ENCODE assay signal across 8 mouse cellular contexts in the genomic region with DNA sequence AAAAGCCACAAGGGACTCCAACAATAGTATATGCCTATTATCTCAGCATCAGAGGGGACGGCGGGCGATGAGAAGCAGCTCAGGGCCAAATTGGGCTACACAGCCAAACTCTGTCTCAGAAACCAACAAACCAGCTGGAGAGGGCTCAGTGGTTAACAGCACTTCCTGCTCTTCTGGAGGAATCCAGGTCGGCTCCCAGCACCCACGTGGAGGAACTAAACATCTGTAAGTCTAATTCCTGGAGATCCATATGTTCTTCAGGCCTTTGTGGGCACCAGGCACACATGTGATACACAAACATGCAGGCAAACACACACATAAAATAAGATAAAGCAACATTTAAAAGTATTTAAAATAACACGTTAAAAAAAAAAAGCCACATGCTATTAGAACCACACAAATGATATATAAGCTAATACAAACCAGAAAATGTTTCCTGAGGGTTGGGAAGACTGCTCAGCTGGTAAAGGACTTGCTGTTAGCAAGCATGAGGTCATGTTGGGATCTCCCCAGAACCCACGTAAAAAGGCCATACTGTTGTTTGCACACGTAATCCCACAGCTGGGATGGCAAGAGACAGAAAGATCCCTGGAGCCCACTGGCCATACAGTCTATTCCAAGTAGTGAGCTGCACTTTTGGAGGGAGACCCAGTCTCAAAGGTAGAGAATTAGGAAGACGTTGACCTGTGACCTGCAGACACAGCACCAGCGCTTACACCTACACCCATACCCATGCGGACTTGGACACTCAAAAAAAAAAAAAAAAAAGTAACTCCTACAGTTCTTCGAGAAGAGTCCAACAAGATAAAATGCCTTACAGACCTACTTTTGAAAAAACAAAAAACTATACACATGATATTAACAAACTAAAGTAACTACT. TPM values are rescaled to one million over a fixed set of nuclear protein-coding genes. Genes with fewer than 3 reads are reported as not detected.
A peak's percentile ranks its signal among the peaks of the same experiment; 100 is the strongest.
DNase-seq lines count a peak whose midpoint lies in the region; ATAC-seq and TF ChIP-seq lines count a peak whose summit lies in the region.

No protein-coding gene starts in this region.

- TF ChIP-seq POLR2A in spleen, adult 2 months (IDR thresholded peaks at IDR 0.05; ENCODE audit: low read depth, low read length), result no peak

- no peak for ATAC-seq in embryonic facial prominence, embryonic 15.5 days (ENCODE audit: insufficient number of reproducible peaks, low FRiP score, low TSS enrichment, low read depth)
- no peak for ATAC-seq in limb, embryonic 13.5 days (ENCODE audit: low FRiP score, low read depth)
- no peak for ATAC-seq in stomach, embryonic 14.5 days (ENCODE audit: insufficient number of reproducible peaks, insufficient read depth, low FRiP score, low read depth)

- peaks cover 17% of the 10 kb centered on the region for H3K36me3 ChIP-seq in spleen, adult 2 months (ENCODE audit: control insufficient read depth, insufficient read depth, low read length)
- peaks cover 43% of the 10 kb centered on the region for H3K36me3 ChIP-seq in embryonic facial prominence, embryonic 15.5 days
- peaks cover 40% of the 10 kb centered on the region for H3K36me3 ChIP-seq in limb, embryonic 13.5 days
- H3K36me3 ChIP-seq in stomach, embryonic 14.5 days (ENCODE audit: control insufficient read depth, insufficient read depth, low read length), result peaks cover 30% of the 10 kb centered on the region

- TF ChIP-seq CTCF in spleen, adult 2 months (IDR thresholded peaks at IDR 0.05; ENCODE audit: extremely low read depth, insufficient read depth, insufficient read length, insufficient replicate concordance), result no peak

- peaks cover 3% of the 10 kb centered on the region; the same call in 1 of the 2 replicates for H3K4me1 ChIP-seq in spleen, adult 2 months (ENCODE audit: control insufficient read depth, insufficient read depth, insufficient read length)
- peaks cover 26% of the 10 kb centered on the region for H3K4me1 ChIP-seq in embryonic facial prominence, embryonic 15.5 days
- H3K4me1 ChIP-seq in limb, embryonic 13.5 days, result peaks cover 23% of the 10 kb centered on the region
- peaks cover 13% of the 10 kb centered on the region for H3K4me1 ChIP-seq in stomach, embryonic 14.5 days (ENCODE audit: control insufficient read depth, insufficient read depth, low read length)

- 23% methylated on average over 12 of the region's 12 CpGs for WGBS in spleen, adult 2 months
- WGBS in embryonic facial prominence, embryonic 15.5 days, result 33% methylated on average over 12 of the region's 12 CpGs
- 46% methylated on average over 12 of the region's 12 CpGs for WGBS in limb, embryonic 13.5 days
- 52% methylated on average over 12 of the region's 12 CpGs for WGBS in stomach, embryonic 14.5 days

- peak overlapping the region; percentile 60 for H3K4me2 ChIP-seq in embryonic facial prominence, embryonic 15.5 days (replicated peaks)
- H3K4me2 ChIP-seq in limb, embryonic 13.5 days (replicated peaks), result peak overlapping the region; percentile 89
- peak overlapping the region; percentile 58 for H3K4me2 ChIP-seq in stomach, embryonic 14.5 days (replicated peaks; ENCODE audit: low read depth, low read length)

- H3K9ac ChIP-seq in embryonic facial prominence, embryonic 15.5 days, result peak overlapping the region; percentile 95
- peak overlapping the region; percentile 97 for H3K9ac ChIP-seq in limb, embryonic 13.5 days
- H3K9ac ChIP-seq in stomach, embryonic 14.5 days (replicated peaks; ENCODE audit: low read depth, low read length), result peak overlapping the region; percentile 96

- no peak overlapping the region for H3K27ac ChIP-seq in spleen, adult 2 months (ENCODE audit: insufficient read depth, low read length)
- H3K27ac ChIP-seq in embryonic facial prominence, embryonic 15.5 days (replicated peaks), result no peak overlapping the region
- no peak overlapping the region for H3K27ac ChIP-seq in limb, embryonic 13.5 days
- H3K27ac ChIP-seq in stomach, embryonic 14.5 days (ENCODE audit: low read length), result no peak overlapping the region

- no peaks in the 10 kb centered on the region for H3K9me3 ChIP-seq in embryonic facial prominence, embryonic 15.5 days (replicated peaks)
- H3K9me3 ChIP-seq in limb, embryonic 13.5 days, result no peaks in the 10 kb centered on the region
- H3K9me3 ChIP-seq in stomach, embryonic 14.5 days (ENCODE audit: control insufficient read depth, low read depth, low read length), result no peaks in the 10 kb centered on the region

- no peaks in the 10 kb centered on the region for H3K27me3 ChIP-seq in spleen, adult 2 months (ENCODE audit: control insufficient read depth, insufficient read depth, low read length)
- no peaks in the 10 kb centered on the region for H3K27me3 ChIP-seq in embryonic facial prominence, embryonic 15.5 days
- no peaks in the 10 kb centered on the region for H3K27me3 ChIP-seq in limb, embryonic 13.5 days
- H3K27me3 ChIP-seq in stomach, embryonic 14.5 days (ENCODE audit: control insufficient read depth, insufficient read depth, low read length), result no peaks in the 10 kb centered on the region

- no peak for DNase-seq in spleen, adult 2 months (ENCODE audit: low read depth in 1 of 2, low spot score in 2 of 2)
- DNase-seq in spleen, postnatal 4 days (ENCODE audit: low spot score in 2 of 2), result no peak
- DNase-seq in layer of hippocampus, postnatal 10 days (ENCODE audit: low spot score in 2 of 2), result no peak
- DNase-seq in left cerebral cortex, adult 8-10 months (ENCODE audit: low spot score in 2 of 2), result no peak
- DNase-seq in urinary bladder, postnatal 10 days (ENCODE audit: low spot score), result no peak

- H3K4me3 ChIP-seq in spleen, adult 2 months (ENCODE audit: extremely low read depth, insufficient read depth, insufficient read length), result peak overlapping the region; percentile 78; the same call in 1 of the 2 replicates
- peak overlapping the region; percentile 75 for H3K4me3 ChIP-seq in embryonic facial prominence, embryonic 15.5 days (replicated peaks)
- peak overlapping the region; percentile 98 for H3K4me3 ChIP-seq in limb, embryonic 13.5 days
- H3K4me3 ChIP-seq in stomach, embryonic 14.5 days (ENCODE audit: low read depth, low read length), result peak overlapping the region; percentile 96

RNA-seq across cellular contexts. Expression of a gene that starts 1.2 kb away (rescaled TPM):
- polyA plus RNA-seq in spleen, adult 2 months (2012; rRNA removed), result 25.4 and 27.0 TPM in 2 replicates
- polyA plus RNA-seq in embryonic facial prominence, embryonic 15.5 days (2015; fragmentation: Nextera tagmentation; extraction: Ambion mirVana), result 101 and 103 TPM in 2 replicates
- 109 and 110 TPM in 2 replicates for polyA plus RNA-seq in limb, embryonic 13.5 days (2015; fragmentation: Nextera tagmentation; extraction: Ambion mirVana)
- 71.8 and 74.2 TPM in 2 replicates for polyA plus RNA-seq in stomach, embryonic 14.5 days (2014; fragmentation: Nextera tagmentation; extraction: Ambion mirVana)
- 10 to 100 TPM; 50.5 to 51.9 TPM for total RNA-seq in layer of hippocampus, postnatal 10 days (2021)
- total RNA-seq in left cerebral cortex, adult 8-10 months (2022), result 10 to 100 TPM; 66.5 to 72.8 (median 70.5) TPM

RNA-seq across cellular contexts. Expression of a gene that starts 7.9 kb away (rescaled TPM):
- polyA plus RNA-seq in spleen, adult 2 months (2012; rRNA removed), result 0.08 TPM in 1 of 2 replicates, not detected in the other
- polyA plus RNA-seq in embryonic facial prominence, embryonic 15.5 days (2015; fragmentation: Nextera tagmentation; extraction: Ambion mirVana), result 0.27 and 0.47 TPM in 2 replicates
- polyA plus RNA-seq in limb, embryonic 13.5 days (2015; fragmentation: Nextera tagmentation; extraction: Ambion mirVana), result 0.18 and 0.27 TPM in 2 replicates
- 0.13 and 0.15 TPM in 2 replicates for polyA plus RNA-seq in stomach, embryonic 14.5 days (2014; fragmentation: Nextera tagmentation; extraction: Ambion mirVana)
- total RNA-seq in layer of hippocampus, postnatal 10 days (2021), result not detected
- total RNA-seq in left cerebral cortex, adult 8-10 months (2022), result not detected

RNA-seq across cellular contexts. Expression of a gene that starts 34.2 kb away (rescaled TPM):
- polyA plus RNA-seq in spleen, adult 2 months (2012; rRNA removed), result 20.2 and 21.8 TPM in 2 replicates
- 67.5 and 68.8 TPM in 2 replicates for polyA plus RNA-seq in embryonic facial prominence, embryonic 15.5 days (2015; fragmentation: Nextera tagmentation; extraction: Ambion mirVana)
- 76.5 and 80.2 TPM in 2 replicates for polyA plus RNA-seq in limb, embryonic 13.5 days (2015; fragmentation: Nextera tagmentation; extraction: Ambion mirVana)
- 67.3 and 72.7 TPM in 2 replicates for polyA plus RNA-seq in stomach, embryonic 14.5 days (2014; fragmentation: Nextera tagmentation; extraction: Ambion mirVana)
- 10 to 100 TPM; 84.6 to 97.9 TPM for total RNA-seq in layer of hippocampus, postnatal 10 days (2021)
- total RNA-seq in left cerebral cortex, adult 8-10 months (2022), result 100 to 1,000 TPM in 3 of 4 experiments, 10 to 100 TPM in 1; 99.6 to 115 (median 106) TPM

RNA-seq across cellular contexts. Expression of a gene that starts 35.0 kb away (rescaled TPM):
- polyA plus RNA-seq in spleen, adult 2 months (2012; rRNA removed), result 0.07 and 0.18 TPM in 2 replicates
- polyA plus RNA-seq in embryonic facial prominence, embryonic 15.5 days (2015; fragmentation: Nextera tagmentation; extraction: Ambion mirVana), result 28.1 and 28.5 TPM in 2 replicates
- polyA plus RNA-seq in limb, embryonic 13.5 days (2015; fragmentation: Nextera tagmentation; extraction: Ambion mirVana), result 3.3 and 4.0 TPM in 2 replicates
- 5.0 and 6.0 TPM in 2 replicates for polyA plus RNA-seq in stomach, embryonic 14.5 days (2014; fragmentation: Nextera tagmentation; extraction: Ambion mirVana)
- total RNA-seq in layer of hippocampus, postnatal 10 days (2021), result under 1 TPM; 0.57 to 0.65 TPM
- 1 to 10 TPM; 2.1 to 2.8 (median 2.5) TPM for total RNA-seq in left cerebral cortex, adult 8-10 months (2022)
